Mouse (Mus musculus): Measurements from ENCODE around the gene Nlrp1b.

Gene Nlrp1b

GRCm38 (mm10) chr11:71230684-71231480, at the start of gene Nlrp1b:
Gene Nlrp1b (minus strand): TSS chr11:71230733.
- no peak for DNase-seq (ENCODE audit: extremely low spot score, low read depth, low spot score)

GRCm38 (mm10) chr11:71261036-71261435, 30.5 kb upstream of the Nlrp1b start:
- DNase-seq (ENCODE audit: extremely low spot score, low read depth, low spot score), result no peak

GRCm38 (mm10) chr11:71251333-71251732, 20.8 kb upstream of the Nlrp1b start:
- no peak for DNase-seq (ENCODE audit: extremely low spot score, low read depth, low spot score)

- DNase-seq (ENCODE audit: extremely low spot score, low read depth, low spot score), result no peak
Observed at GRCm38 (mm10) chr11:71224614-71225013, 5.9 kb downstream of the Nlrp1b start.

- DNase-seq (ENCODE audit: extremely low spot score, low read depth, low spot score), result no peak
Observed at GRCm38 (mm10) chr11:71202703-71203102, 27.8 kb downstream of the Nlrp1b start.

- DNase-seq (ENCODE audit: extremely low spot score, low read depth, low spot score), result no peak
Observed at GRCm38 (mm10) chr11:71199349-71199748, 31.2 kb downstream of the Nlrp1b start.

- no peak for DNase-seq (ENCODE audit: extremely low spot score, low read depth, low spot score)
Observed at GRCm38 (mm10) chr11:71169633-71170032, 60.9 kb downstream of the Nlrp1b start.

- no peak for DNase-seq (ENCODE audit: extremely low spot score, low read depth, low spot score)
Observed at GRCm38 (mm10) chr11:71164139-71164538, 66.4 kb downstream of the Nlrp1b start.

- DNase-seq (ENCODE audit: extremely low spot score, low read depth, low spot score), result no peak
Observed at GRCm38 (mm10) chr11:71159439-71160136, 70.9 kb downstream of the Nlrp1b start.

- no peak for DNase-seq (ENCODE audit: extremely low spot score, low read depth, low spot score)
Observed at GRCm38 (mm10) chr11:71155272-71155671, 75.3 kb downstream of the Nlrp1b start.

GRCm38 (mm10) chr11:71144661-71145060, 85.9 kb downstream of the Nlrp1b start, which contains the start of gene Nlrp1a:
Gene Nlrp1a (minus strand): TSS chr11:71144704.
- DNase-seq (ENCODE audit: extremely low spot score, low read depth, low spot score), result no peak

- no peak for DNase-seq (ENCODE audit: extremely low spot score, low read depth, low spot score)
Observed at GRCm38 (mm10) chr11:71142031-71142430, 88.5 kb downstream of the Nlrp1b start.

GRCm38 (mm10) chr11:71107128-71107527, 123.4 kb downstream of the Nlrp1b start:
- no peak for DNase-seq (ENCODE audit: extremely low spot score, low read depth, low spot score)

- no peak for DNase-seq (ENCODE audit: extremely low spot score, low read depth, low spot score)
Observed at GRCm38 (mm10) chr11:71106261-71107021, 124.1 kb downstream of the Nlrp1b start.

- no peak for DNase-seq (ENCODE audit: extremely low spot score, low read depth, low spot score)
Observed at GRCm38 (mm10) chr11:71103931-71104330, 126.6 kb downstream of the Nlrp1b start.
